Mouse (Mus musculus): ENCODE data around the gene Zfp385b. TPM values are rescaled to one million over a fixed set of nuclear protein-coding genes. Genes with fewer than 3 reads are reported as not detected.
"Not testable (repeated sequence)": the region's sequence is repeated elsewhere in the genome, so short reads cannot be mapped to it uniquely, and the experiment has no call there.

Zfp385b gene
- total RNA-seq, 2 experiments from 2014 or later = 7.0 to 7.6 TPM

GRCm38 (mm10) chr2:77456602-77457001 is 362.8 kb downstream of the Zfp385b start:
- peak; percentile 77 for DNase-seq

- DNase-seq = no peak
These were observed 365.0 kb downstream of the Zfp385b start for GRCm38 (mm10) chr2:77454341-77454937.

- DNase-seq = no peak
These were observed 365.7 kb downstream of the Zfp385b start for GRCm38 (mm10) chr2:77453786-77454185.

- not testable (repeated sequence) for DNase-seq
These were observed 369.4 kb downstream of the Zfp385b start for GRCm38 (mm10) chr2:77450017-77450416.

- DNase-seq = no peak
These were observed 370.4 kb downstream of the Zfp385b start for GRCm38 (mm10) chr2:77448951-77449480.

- no peak for DNase-seq
These were observed 375.2 kb downstream of the Zfp385b start for GRCm38 (mm10) chr2:77444282-77444681.

- DNase-seq = no peak
These were observed 378.8 kb downstream of the Zfp385b start for GRCm38 (mm10) chr2:77440591-77440990.

- no peak for DNase-seq
These were observed 383.1 kb downstream of the Zfp385b start for GRCm38 (mm10) chr2:77436241-77436759.

GRCm38 (mm10) chr2:77419476-77419875 is 400.0 kb downstream of the Zfp385b start:
- DNase-seq = no peak

- no peak for DNase-seq
These were observed 401.4 kb downstream of the Zfp385b start for GRCm38 (mm10) chr2:77418078-77418477.

- no peak for DNase-seq
These were observed 407.3 kb downstream of the Zfp385b start for GRCm38 (mm10) chr2:77412171-77412570.

- DNase-seq = no peak
These were observed 407.8 kb downstream of the Zfp385b start for GRCm38 (mm10) chr2:77411612-77412011.

GRCm38 (mm10) chr2:77409521-77410135 is 409.8 kb downstream of the Zfp385b start:
- DNase-seq = no peak

GRCm38 (mm10) chr2:77408972-77409371 is 410.5 kb downstream of the Zfp385b start:
- no peak for DNase-seq

- DNase-seq = no peak
These were observed 417.1 kb downstream of the Zfp385b start for GRCm38 (mm10) chr2:77402329-77402728.

- DNase-seq = no peak
These were observed 417.8 kb downstream of the Zfp385b start for GRCm38 (mm10) chr2:77401438-77402235.

GRCm38 (mm10) chr2:77393881-77394280 is 425.6 kb downstream of the Zfp385b start:
- no peak for DNase-seq

GRCm38 (mm10) chr2:77388186-77388585 is 431.3 kb downstream of the Zfp385b start:
- DNase-seq = no peak

GRCm38 (mm10) chr2:77386515-77386914 is 432.9 kb downstream of the Zfp385b start:
- peak; percentile 67 for DNase-seq

GRCm38 (mm10) chr2:77382766-77383165 is 436.7 kb downstream of the Zfp385b start:
- DNase-seq = no peak

GRCm38 (mm10) chr2:77379907-77380306 is 439.5 kb downstream of the Zfp385b start:
- no peak for DNase-seq

GRCm38 (mm10) chr2:77379332-77379731 is 440.1 kb downstream of the Zfp385b start:
- no peak for DNase-seq

GRCm38 (mm10) chr2:77376823-77377222 is 442.6 kb downstream of the Zfp385b start:
- DNase-seq = no peak
